Mouse (Mus musculus) cerebral cortex, adult 2 months (tissue): ENCODE measurements around the gene Hmox2.

ENCODE experiments used
- WGBS: fragments of 180-500 bp; shearing (Covaris S2); methylation state at CpG from one replicate; pipeline ENCODE4 v1.1.7; 2018; 5-methylcytosine and 5-hydroxymethylcytosine counted together

The Hmox2 gene

DNA sequence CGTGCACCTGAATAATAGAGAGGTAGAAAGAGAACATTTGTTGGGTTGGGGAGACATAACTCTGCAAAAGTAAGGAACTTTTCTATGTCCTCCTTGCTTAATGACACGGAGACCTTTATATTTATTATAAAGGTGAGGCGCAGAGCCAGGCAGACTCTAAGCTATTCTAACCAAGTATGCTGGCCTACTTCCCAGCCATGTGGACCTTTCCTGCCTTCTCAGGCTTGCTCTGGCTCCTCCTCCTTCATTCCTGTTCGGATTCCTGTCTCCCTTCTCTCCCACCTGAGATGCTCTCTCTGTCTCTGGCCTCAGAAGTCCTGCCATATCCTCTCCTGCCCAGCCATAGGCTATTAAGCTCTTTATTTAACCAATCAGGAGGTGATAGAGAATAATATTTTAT is 895 bp upstream of the Hmox2 start:
- whole genome bisulfite sequencing = 79% methylated on average over 4 of the region's 4 CpGs

GRCm38 (mm10) chr16:4726528-4727128 is 467 bp downstream of the Hmox2 start:
- WGBS = under 1% methylated on average over 40 of the region's 40 CpGs

GRCm38 (mm10) chr16:4727526-4727925 is 1.4 kb downstream of the Hmox2 start:
- 75% methylated on average over 1 of the region's 1 CpGs for WGBS

- WGBS = 62% methylated on average over 1 of the region's 1 CpGs
These were observed 1.8 kb downstream of the Hmox2 start for GRCm38 (mm10) chr16:4727963-4728362.

- 64% methylated on average over 3 of the region's 3 CpGs for WGBS
These were observed 4.7 kb downstream of the Hmox2 start for GRCm38 (mm10) chr16:4730776-4731358.

DNA sequence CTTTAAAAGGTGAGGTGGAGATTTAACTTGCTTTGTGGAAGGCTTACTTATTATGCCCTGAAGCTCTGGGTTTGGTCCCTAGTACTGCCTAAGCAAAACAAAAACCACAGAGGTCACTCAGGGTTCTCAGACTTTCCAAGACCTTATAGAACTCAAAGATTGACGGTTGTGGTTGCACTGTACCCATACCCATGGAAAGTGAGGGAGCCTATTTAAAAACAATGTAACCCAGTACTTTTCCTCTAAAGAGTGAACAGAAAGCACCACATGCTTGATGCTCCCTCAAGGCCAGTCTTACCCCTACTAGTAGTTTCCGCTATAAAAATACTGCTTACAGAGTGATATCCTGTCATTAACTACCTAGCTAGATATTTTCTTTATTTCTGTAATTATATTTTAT is 10.1 kb downstream of the Hmox2 start:
- 85% methylated on average over 2 of the region's 2 CpGs for WGBS

GRCm38 (mm10) chr16:4739994-4740393 is 13.8 kb downstream of the Hmox2 start:
- 88% methylated on average over 2 of the region's 2 CpGs for WGBS

- 97% methylated on average over 1 of the region's 1 CpGs for WGBS
These were observed 16.0 kb downstream of the Hmox2 start for GRCm38 (mm10) chr16:4742186-4742585.

DNA sequence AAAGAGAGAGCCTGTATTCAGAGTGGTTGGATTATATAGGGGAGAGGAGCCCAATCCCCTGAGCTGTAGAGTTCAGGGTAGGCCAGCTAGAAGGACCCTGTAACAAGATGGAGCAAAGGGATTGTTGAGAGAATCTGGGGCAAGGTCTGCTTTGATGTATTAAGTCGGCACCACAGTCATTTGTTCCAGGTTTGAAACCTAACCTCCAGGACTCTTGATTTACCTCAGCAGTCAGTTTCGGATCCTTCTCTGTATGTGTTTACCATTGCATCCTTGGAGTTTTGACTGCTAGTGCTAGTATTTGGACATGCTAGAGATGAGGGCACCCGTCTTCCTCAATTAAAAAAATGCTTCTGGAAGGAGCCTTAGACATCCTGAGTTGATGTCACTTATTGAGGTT is 26.0 kb downstream of the Hmox2 start:
- 95% methylated on average over 3 of the region's 3 CpGs for WGBS

DNA sequence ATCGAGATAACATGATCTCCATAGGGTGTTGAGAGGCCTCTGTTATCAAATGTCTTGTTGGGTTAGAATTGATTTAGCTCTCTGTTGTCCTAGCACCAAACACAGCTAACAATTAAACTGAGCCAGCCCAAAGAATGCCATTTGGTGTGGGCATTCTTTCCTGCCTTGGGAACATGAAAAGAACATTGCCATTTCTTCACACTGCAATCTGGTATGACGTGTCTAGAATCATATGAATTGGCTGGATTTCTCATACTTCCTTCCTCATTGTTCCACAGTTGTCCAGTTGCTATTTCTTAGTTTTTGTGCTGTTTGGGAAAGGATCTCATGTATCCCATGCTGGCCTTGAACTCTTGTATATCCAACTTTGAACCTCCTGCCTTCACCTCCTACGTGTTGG is 27.9 kb downstream of the Hmox2 start:
- 68% methylated on average over 3 of the region's 3 CpGs for whole genome bisulfite sequencing

DNA sequence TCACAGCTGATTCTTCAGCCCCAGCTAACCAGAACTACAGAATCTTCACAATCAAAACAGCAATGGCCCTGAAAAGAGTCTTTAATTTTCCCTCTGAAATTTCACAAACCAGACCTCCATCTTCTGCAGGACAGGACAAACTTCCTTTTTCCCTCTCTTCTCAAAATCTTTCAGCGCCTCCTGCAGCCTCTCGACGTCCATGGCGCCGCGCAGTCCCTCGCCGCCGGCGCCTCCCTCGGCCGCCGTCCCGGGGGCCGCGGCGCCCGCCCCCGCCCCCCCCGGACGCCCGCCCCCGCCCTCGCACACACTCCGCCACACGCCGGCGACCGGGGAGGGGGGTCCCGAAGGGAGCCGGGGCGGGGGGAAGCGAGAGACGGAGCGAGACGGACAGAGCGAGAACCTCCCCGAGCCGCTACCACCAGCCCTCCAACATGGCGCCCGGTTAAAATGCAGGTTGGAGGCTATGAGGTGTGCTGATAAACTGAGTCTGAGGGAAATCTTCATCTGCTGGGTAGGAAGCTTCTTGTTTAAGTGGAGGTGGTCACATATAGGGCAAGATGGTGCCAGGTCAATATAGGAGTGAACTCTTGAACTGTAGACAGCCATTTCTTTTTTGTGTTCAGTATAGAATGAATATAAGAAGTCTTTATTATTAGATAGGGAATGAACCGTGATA is 30.6 kb downstream of the Hmox2 start:
- WGBS = 2% methylated on average over 35 of the region's 42 CpGs

DNA sequence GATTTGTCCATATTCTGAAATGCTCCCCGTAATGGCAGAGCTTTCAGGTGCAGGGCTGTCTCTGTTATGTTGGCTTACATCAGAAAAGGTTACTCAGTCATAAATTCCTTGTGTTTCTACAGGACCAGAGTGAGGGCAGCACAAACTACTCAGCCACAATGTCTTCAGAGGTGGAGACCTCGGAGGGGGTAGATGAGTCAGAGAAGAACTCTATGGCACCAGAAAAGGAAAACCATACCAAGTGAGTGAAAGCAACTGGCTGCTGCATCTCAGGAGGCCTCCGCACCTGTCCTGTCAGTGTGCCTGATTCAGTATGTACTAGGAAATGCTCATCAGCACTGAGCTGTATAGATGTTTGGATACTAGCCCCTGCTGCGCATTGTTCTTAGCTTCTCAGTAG is 36.3 kb downstream of the Hmox2 start:
- 90% methylated on average over 4 of the region's 4 CpGs for WGBS

GRCm38 (mm10) chr16:4763276-4763675 is 37.1 kb downstream of the Hmox2 start:
- 17% methylated on average over 2 of the region's 2 CpGs for WGBS

- 74% methylated on average over 2 of the region's 2 CpGs for WGBS
These were observed 39.7 kb downstream of the Hmox2 start for GRCm38 (mm10) chr16:4765852-4766251.

DNA sequence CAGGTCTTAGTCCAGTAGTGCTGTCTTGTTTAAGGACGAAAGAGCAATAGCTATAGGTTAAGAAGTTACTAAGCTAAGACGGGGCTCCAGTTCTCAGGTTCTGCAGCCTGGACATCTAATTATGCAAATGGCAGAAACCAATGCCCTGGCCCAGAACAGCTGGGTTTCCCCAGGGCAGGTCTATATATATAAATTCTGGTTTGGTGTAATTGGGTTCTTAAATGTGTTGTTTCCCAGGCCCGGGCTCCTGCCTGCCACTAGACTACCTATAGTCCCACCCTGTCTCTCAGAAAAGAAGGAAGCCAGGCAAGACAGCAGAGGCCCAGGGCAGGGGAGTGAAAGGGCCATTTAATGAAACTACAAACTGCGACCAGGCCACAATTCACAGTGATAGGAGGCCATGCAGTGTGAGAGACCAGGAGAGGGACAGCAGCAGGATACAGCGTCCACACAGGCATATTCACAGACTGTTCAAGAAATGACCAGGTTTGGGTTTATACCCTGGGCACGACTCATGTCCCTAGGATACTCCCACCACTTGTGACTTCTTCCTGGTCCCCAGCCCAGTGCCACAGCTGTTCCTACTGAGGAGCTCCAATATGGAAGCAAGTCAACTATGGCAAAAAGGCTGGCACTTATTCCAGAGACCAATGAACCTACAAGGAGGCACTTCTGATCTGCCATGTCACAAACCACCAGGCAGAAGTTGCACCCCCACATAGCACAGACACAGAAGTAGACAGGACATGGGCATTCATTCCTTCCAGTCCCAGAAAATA is 41.0 kb downstream of the Hmox2 start:
- 71% methylated on average over 6 of the region's 6 CpGs for WGBS

DNA sequence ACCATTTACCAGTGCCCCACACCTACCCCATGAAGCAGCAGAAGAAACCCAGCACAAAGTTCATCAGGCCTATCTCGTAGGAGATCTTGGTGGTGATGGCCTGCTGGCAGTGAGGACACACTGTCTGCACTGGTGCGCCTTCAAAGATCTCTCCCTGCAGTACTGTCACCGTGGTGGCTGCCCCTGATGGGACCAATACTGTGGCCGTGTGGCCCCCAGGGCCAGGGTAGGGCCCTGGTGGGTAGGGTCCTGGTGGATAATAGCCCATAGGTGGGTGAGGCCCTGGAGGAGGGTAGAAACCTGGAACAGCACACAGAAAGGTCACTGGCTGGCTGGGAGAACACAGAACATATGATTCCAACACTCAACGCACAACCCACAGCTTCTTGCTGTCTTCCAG is 42.6 kb downstream of the Hmox2 start:
- 88% methylated on average over 5 of the region's 5 CpGs for WGBS

GRCm38 (mm10) chr16:4773289-4773970 is 47.3 kb downstream of the Hmox2 start:
- 14% methylated on average over 1 of the region's 1 CpGs for WGBS

GRCm38 (mm10) chr16:4777171-4777904 is 51.2 kb downstream of the Hmox2 start:
- WGBS = 85% methylated on average over 3 of the region's 3 CpGs

- 95% methylated on average over 4 of the region's 4 CpGs for WGBS
These were observed 51.9 kb downstream of the Hmox2 start for GRCm38 (mm10) chr16:4777905-4778609.

DNA sequence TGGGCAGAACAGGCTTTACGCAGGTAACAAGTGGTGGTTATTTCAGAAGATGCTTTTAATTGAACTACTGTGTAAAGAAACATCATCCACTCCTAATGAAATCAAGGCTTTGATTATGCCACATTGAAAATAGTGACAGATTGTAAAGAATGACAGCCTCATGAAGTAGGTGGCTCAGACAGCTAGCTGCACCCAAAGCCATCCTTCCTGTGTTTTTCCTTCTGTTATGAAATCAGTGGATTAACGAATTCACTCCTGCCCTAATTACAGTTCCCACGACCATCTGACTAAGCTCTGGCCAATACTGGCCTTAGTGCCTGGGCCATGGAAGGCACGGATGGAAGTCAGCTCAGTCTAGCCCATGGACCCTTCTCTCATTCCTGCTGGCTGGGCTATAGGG is 52.8 kb downstream of the Hmox2 start:
- 67% methylated on average over 4 of the region's 4 CpGs for WGBS
